Mouse (Mus musculus): Measurements from ENCODE around the gene Megf6. TPM values are rescaled to one million over a fixed set of nuclear protein-coding genes. Genes with fewer than 3 reads are reported as not detected.

Gene Megf6
- polyA plus RNA-seq, 1 experiment from 2014 or later, result 9.5 TPM

Other genes with a start within 250 kb of the Megf6 start
- gene A430005L14Rik, start 213.5 kb upstream of the Megf6 start, polyA plus RNA-seq (2015; fragmentation: Nextera tagmentation; extraction: Ambion mirVana), result 58.4 and 58.8 TPM in 2 replicates
- gene Dffb, start 195.6 kb upstream of the Megf6 start, polyA plus RNA-seq (2015; fragmentation: Nextera tagmentation; extraction: Ambion mirVana), result 11.5 and 12.6 TPM in 2 replicates
- gene Cep104, start 195.5 kb upstream of the Megf6 start, polyA plus RNA-seq (2015; fragmentation: Nextera tagmentation; extraction: Ambion mirVana), result 21.0 and 21.9 TPM in 2 replicates
- 23.1 and 25.6 TPM in 2 replicates for gene Lrrc47, start 159.0 kb upstream of the Megf6 start, polyA plus RNA-seq (2015; fragmentation: Nextera tagmentation; extraction: Ambion mirVana)
- 8.2 and 11.5 TPM in 2 replicates for gene Smim1, start 144.5 kb upstream of the Megf6 start, polyA plus RNA-seq (2015; fragmentation: Nextera tagmentation; extraction: Ambion mirVana)
- gene Ccdc27, start 128.1 kb upstream of the Megf6 start, polyA plus RNA-seq (2015; fragmentation: Nextera tagmentation; extraction: Ambion mirVana), result not detected in 2 replicates
- gene Trp73, start 30.5 kb upstream of the Megf6 start, polyA plus RNA-seq (2015; fragmentation: Nextera tagmentation; extraction: Ambion mirVana), result 1.2 and 1.5 TPM in 2 replicates
- gene Wrap73, start 28.4 kb upstream of the Megf6 start, polyA plus RNA-seq (2015; fragmentation: Nextera tagmentation; extraction: Ambion mirVana), result 46.6 and 53.9 TPM in 2 replicates
- gene Tprgl, start 10.1 kb upstream of the Megf6 start, polyA plus RNA-seq (2015; fragmentation: Nextera tagmentation; extraction: Ambion mirVana), result 206 and 225 TPM in 2 replicates
- gene Arhgef16, start 130.9 kb downstream of the Megf6 start, polyA plus RNA-seq (2015; fragmentation: Nextera tagmentation; extraction: Ambion mirVana), result 0.96 and 1.4 TPM in 2 replicates
- gene B230104I21Rik, start 165.4 kb downstream of the Megf6 start, polyA plus RNA-seq (2015; fragmentation: Nextera tagmentation; extraction: Ambion mirVana), result not detected in 2 replicates

All from midbrain, embryonic 15.5 days (tissue).